In genomic region chr10:7144081-7144783, GRCm38 (mm10) we compare ENCODE assay signal across 18 mouse cellular contexts.
A peak's percentile ranks its signal among the peaks of the same experiment; 100 is the strongest.
DNase-seq lines count a peak whose midpoint lies in the region; ATAC-seq and TF ChIP-seq lines count a peak whose summit lies in the region.
"Had no signal": no experiment of that assay in that cellular context is flagged by ENCODE, and none has a peak within 500 bp of the region (broad histone marks: within the 10 kb centered on the region; RNA-seq: fewer than 3 reads in every experiment).

No protein-coding gene starts in this region.

- ATAC-seq in kidney, embryonic 16.5 days (ENCODE audit: low FRiP score, low TSS enrichment) = no peak
- peak; percentile 59 for ATAC-seq in lung, embryonic 16.5 days (ENCODE audit: low read depth)
- no peak for ATAC-seq in stomach, embryonic 15.5 days (ENCODE audit: insufficient read depth, low FRiP score, low read depth)
- ATAC-seq in forebrain, embryonic 13.5 days = no peak
- ATAC-seq: forebrain, embryonic 14.5 days; liver, embryonic 12.5 days had no signal

- no peak for DNase-seq in gastrocnemius, adult 2 months
- DNase-seq in gastrocnemius, adult 8-10 months (ENCODE audit: low spot score in 2 of 2) = no peak
- no peak for DNase-seq in kidney, postnatal 10 days
- no peak for DNase-seq in hindbrain, embryonic 10.5 days (ENCODE audit: low spot score)
- DNase-seq: adrenal gland, adult 2 months; B cell, adult 2 months; gastrocnemius, postnatal 14 days; kidney, adult 9 months; left cerebral cortex, postnatal 4 days had no signal

- peaks cover 21% of the 10 kb centered on the region; the same call in 1 of the 2 replicates for H3K36me3 ChIP-seq in kidney, embryonic 16.5 days (ENCODE audit: insufficient read depth, low read length)
- no peaks in the 10 kb centered on the region for H3K36me3 ChIP-seq in lung, embryonic 16.5 days (ENCODE audit: control insufficient read depth, insufficient read depth, low read length)
- H3K36me3 ChIP-seq in stomach, embryonic 15.5 days = no peaks in the 10 kb centered on the region
- H3K36me3 ChIP-seq in hindbrain, embryonic 10.5 days = peaks cover 20% of the 10 kb centered on the region
- H3K36me3 ChIP-seq in forebrain, embryonic 13.5 days (ENCODE audit: poor library complexity, severe bottlenecking) = no peaks in the 10 kb centered on the region
- H3K36me3 ChIP-seq: liver, embryonic 12.5 days; neural tube, embryonic 13.5 days had no signal

- no peak for TF ChIP-seq CTCF in gastrocnemius, adult 2 months (IDR thresholded peaks at IDR 0.05)

- WGBS in kidney, embryonic 16.5 days = 63% methylated on average over 13 of the region's 13 CpGs
- WGBS in lung, embryonic 16.5 days = 33% methylated on average over 13 of the region's 13 CpGs
- WGBS in stomach, embryonic 15.5 days = 37% methylated on average over 13 of the region's 13 CpGs
- WGBS in hindbrain, embryonic 10.5 days = 67% methylated on average over 13 of the region's 13 CpGs
- WGBS in forebrain, embryonic 13.5 days = 53% methylated on average over 13 of the region's 13 CpGs

- peak overlapping the region; percentile 28; the same call in 1 of the 2 replicates for H3K27ac ChIP-seq in gastrocnemius, adult 2 months
- H3K27ac ChIP-seq in kidney, embryonic 16.5 days (ENCODE audit: low read length) = peak overlapping the region; percentile 68
- peak overlapping the region; percentile 79 for H3K27ac ChIP-seq in lung, embryonic 16.5 days (ENCODE audit: low read length)
- peak overlapping the region; percentile 44; the same call in 1 of the 2 replicates for H3K27ac ChIP-seq in stomach, embryonic 15.5 days
- H3K27ac ChIP-seq in hindbrain, embryonic 10.5 days = no peak overlapping the region
- no peak overlapping the region for H3K27ac ChIP-seq in forebrain, embryonic 13.5 days
- H3K27ac ChIP-seq: embryonic facial prominence, embryonic 12.5 days; liver, embryonic 12.5 days; neural tube, embryonic 13.5 days had no signal

- no peaks in the 10 kb centered on the region for H3K9me3 ChIP-seq in kidney, embryonic 16.5 days (ENCODE audit: low read length)
- H3K9me3 ChIP-seq in lung, embryonic 16.5 days (ENCODE audit: control insufficient read depth, low read length) = no peaks in the 10 kb centered on the region
- H3K9me3 ChIP-seq in stomach, embryonic 15.5 days = no peaks in the 10 kb centered on the region
- no peaks in the 10 kb centered on the region for H3K9me3 ChIP-seq in hindbrain, embryonic 10.5 days
- H3K9me3 ChIP-seq in forebrain, embryonic 13.5 days (replicated peaks) = no peaks in the 10 kb centered on the region
- H3K9me3 ChIP-seq: embryonic facial prominence, embryonic 12.5 days; liver, embryonic 12.5 days; megakaryocyte, embryonic 14.5 days; neural tube, embryonic 13.5 days had no signal

- peaks cover 34% of the 10 kb centered on the region for H3K4me1 ChIP-seq in kidney, embryonic 16.5 days (ENCODE audit: insufficient read depth, low read length)
- H3K4me1 ChIP-seq in lung, embryonic 16.5 days (replicated peaks; ENCODE audit: control insufficient read depth, insufficient read depth, low read length) = peaks cover 29% of the 10 kb centered on the region
- peaks cover 14% of the 10 kb centered on the region for H3K4me1 ChIP-seq in stomach, embryonic 15.5 days
- no peaks in the 10 kb centered on the region for H3K4me1 ChIP-seq in hindbrain, embryonic 10.5 days (replicated peaks)
- peaks cover 3% of the 10 kb centered on the region; the same call in 1 of the 2 replicates for H3K4me1 ChIP-seq in forebrain, embryonic 13.5 days
- H3K4me1 ChIP-seq: embryonic facial prominence, embryonic 12.5 days; liver, embryonic 12.5 days; neural tube, embryonic 13.5 days had no signal

- H3K4me3 ChIP-seq in gastrocnemius, adult 2 months = no peak overlapping the region
- H3K4me3 ChIP-seq in kidney, embryonic 16.5 days (ENCODE audit: low read length) = no peak overlapping the region
- no peak overlapping the region for H3K4me3 ChIP-seq in lung, embryonic 16.5 days (ENCODE audit: low read length)
- no peak overlapping the region for H3K4me3 ChIP-seq in stomach, embryonic 15.5 days (replicated peaks)
- no peak overlapping the region for H3K4me3 ChIP-seq in hindbrain, embryonic 10.5 days
- H3K4me3 ChIP-seq in forebrain, embryonic 13.5 days = no peak overlapping the region
- H3K4me3 ChIP-seq: embryonic facial prominence, embryonic 12.5 days; liver, embryonic 12.5 days; megakaryocyte, embryonic 14.5 days; neural tube, embryonic 13.5 days had no signal

- intact Hi-C loops in gastrocnemius, adult 2 months (cut with DNase I) = no loop called here

- no peaks in the 10 kb centered on the region for H3K27me3 ChIP-seq in kidney, embryonic 16.5 days (ENCODE audit: insufficient read depth, low read length)
- H3K27me3 ChIP-seq in lung, embryonic 16.5 days (ENCODE audit: control insufficient read depth, insufficient read depth, low read depth, low read length) = no peaks in the 10 kb centered on the region
- H3K27me3 ChIP-seq in stomach, embryonic 15.5 days (replicated peaks) = no peaks in the 10 kb centered on the region
- no peaks in the 10 kb centered on the region for H3K27me3 ChIP-seq in hindbrain, embryonic 10.5 days (ENCODE audit: insufficient read depth, poor library complexity, severe bottlenecking)
- no peaks in the 10 kb centered on the region for H3K27me3 ChIP-seq in forebrain, embryonic 13.5 days
- H3K27me3 ChIP-seq: embryonic facial prominence, embryonic 12.5 days; liver, embryonic 12.5 days; megakaryocyte, embryonic 14.5 days; neural tube, embryonic 13.5 days had no signal

- no peak overlapping the region for H3K9ac ChIP-seq in kidney, embryonic 16.5 days (replicated peaks; ENCODE audit: low read length)
- H3K9ac ChIP-seq in lung, embryonic 16.5 days (ENCODE audit: low read length) = no peak overlapping the region
- no peak overlapping the region for H3K9ac ChIP-seq in stomach, embryonic 15.5 days
- H3K9ac ChIP-seq in forebrain, embryonic 13.5 days = no peak overlapping the region
- H3K9ac ChIP-seq: embryonic facial prominence, embryonic 12.5 days; liver, embryonic 12.5 days; neural tube, embryonic 13.5 days had no signal

- H3K4me2 ChIP-seq in kidney, embryonic 16.5 days (replicated peaks; ENCODE audit: low read depth, low read length) = no peak overlapping the region
- H3K4me2 ChIP-seq in lung, embryonic 16.5 days (ENCODE audit: low read depth, low read length) = no peak overlapping the region
- H3K4me2 ChIP-seq in stomach, embryonic 15.5 days = no peak overlapping the region
- H3K4me2 ChIP-seq in forebrain, embryonic 13.5 days = no peak overlapping the region
- H3K4me2 ChIP-seq: embryonic facial prominence, embryonic 12.5 days; liver, embryonic 12.5 days; neural tube, embryonic 13.5 days had no signal

Comparison
In these comparisons a context has a peak if more than half of its experiments do, and no peak if none do; other contexts are left out.
1. H3K27ac ChIP-seq: peak in gastrocnemius, adult 2 months (single experiment), kidney, embryonic 16.5 days (single experiment), lung, embryonic 16.5 days (single experiment) and stomach, embryonic 15.5 days (single experiment); none in hindbrain, embryonic 10.5 days (single experiment) and forebrain, embryonic 13.5 days (single experiment).